In genomic region chr4:129121569-129122086, GRCm38 (mm10) we compare ENCODE assay signal across 9 mouse cellular contexts. TPM values are rescaled to one million over a fixed set of nuclear protein-coding genes. Genes with fewer than 3 reads are reported as not detected.
DNase-seq lines count a peak whose midpoint lies in the region; ATAC-seq lines count a peak whose summit lies in the region.
"Had no signal": no experiment of that assay in that cellular context is flagged by ENCODE, and none has a peak within 500 bp of the region (broad histone marks: within the 10 kb centered on the region; RNA-seq: fewer than 3 reads in every experiment).

Hpca (minus strand) TSS chr4:129122036.

- H3K9me3 ChIP-seq in lung, embryonic 16.5 days (ENCODE audit: control insufficient read depth, low read length): no peaks in the 10 kb centered on the region
- no peaks in the 10 kb centered on the region for H3K9me3 ChIP-seq in forebrain, embryonic 15.5 days
- no peaks in the 10 kb centered on the region for H3K9me3 ChIP-seq in limb, embryonic 11.5 days (ENCODE audit: control insufficient read depth, low read length)
- H3K9me3 ChIP-seq in stomach, embryonic 14.5 days (ENCODE audit: control insufficient read depth, low read depth, low read length): no peaks in the 10 kb centered on the region

- H3K4me3 ChIP-seq in lung, embryonic 16.5 days (ENCODE audit: low read length): peak within 1 kb of the TSS; percentile 47
- peak within 1 kb of the TSS; percentile 65 for H3K4me3 ChIP-seq in forebrain, embryonic 15.5 days
- peak within 1 kb of the TSS; percentile 32 for H3K4me3 ChIP-seq in limb, embryonic 11.5 days (ENCODE audit: low read depth, low read length)
- H3K4me3 ChIP-seq in stomach, embryonic 14.5 days (ENCODE audit: low read depth, low read length): peak within 1 kb of the TSS; percentile 41

- DNase-seq in lung, postnatal 36 days: no peak
- no peak for DNase-seq in limb, embryonic 11.5 days (ENCODE audit: low spot score)
- DNase-seq in ovary, postnatal 14 days (ENCODE audit: low spot score): no peak
- no peak for DNase-seq in gastrocnemius, postnatal 10 days
- DNase-seq in B cell, adult 2 months: no peak

- peaks cover 15% of the 10 kb centered on the region for H3K4me1 ChIP-seq in lung, embryonic 16.5 days (replicated peaks; ENCODE audit: control insufficient read depth, insufficient read depth, low read length)
- peaks cover 54% of the 10 kb centered on the region for H3K4me1 ChIP-seq in forebrain, embryonic 15.5 days
- peaks cover 14% of the 10 kb centered on the region for H3K4me1 ChIP-seq in limb, embryonic 11.5 days (ENCODE audit: control insufficient read depth, insufficient read depth, low read length)
- peaks cover 13% of the 10 kb centered on the region; the same call in 1 of the 2 replicates for H3K4me1 ChIP-seq in stomach, embryonic 14.5 days (ENCODE audit: control insufficient read depth, insufficient read depth, low read length)

- no peaks in the 10 kb centered on the region for H3K36me3 ChIP-seq in lung, embryonic 16.5 days (ENCODE audit: control insufficient read depth, insufficient read depth, low read length)
- no peaks in the 10 kb centered on the region for H3K36me3 ChIP-seq in forebrain, embryonic 15.5 days
- H3K36me3 ChIP-seq in limb, embryonic 11.5 days (ENCODE audit: control insufficient read depth, insufficient read depth, low read length): no peaks in the 10 kb centered on the region
- no peaks in the 10 kb centered on the region for H3K36me3 ChIP-seq in stomach, embryonic 14.5 days (ENCODE audit: control insufficient read depth, insufficient read depth, low read length)

- peaks cover 36% of the 10 kb centered on the region for H3K27me3 ChIP-seq in lung, embryonic 16.5 days (ENCODE audit: control insufficient read depth, insufficient read depth, low read depth, low read length)
- peaks cover 19% of the 10 kb centered on the region; the same call in 1 of the 2 replicates for H3K27me3 ChIP-seq in forebrain, embryonic 15.5 days
- H3K27me3 ChIP-seq in limb, embryonic 11.5 days (ENCODE audit: control insufficient read depth, insufficient read depth, low read length): peaks cover 41% of the 10 kb centered on the region
- H3K27me3 ChIP-seq in stomach, embryonic 14.5 days (ENCODE audit: control insufficient read depth, insufficient read depth, low read length): 0 out of 2 replicates have a peak, but pooled peaks cover 11% of the 10 kb centered on the region

- H3K9ac ChIP-seq in lung, embryonic 16.5 days (ENCODE audit: low read length): no peak within 1 kb of the TSS
- peak within 1 kb of the TSS; percentile 68 for H3K9ac ChIP-seq in forebrain, embryonic 15.5 days (replicated peaks)
- no peak within 1 kb of the TSS for H3K9ac ChIP-seq in limb, embryonic 11.5 days (ENCODE audit: low read length)
- H3K9ac ChIP-seq in stomach, embryonic 14.5 days (replicated peaks; ENCODE audit: low read depth, low read length): no peak within 1 kb of the TSS

- no peak within 1 kb of the TSS for H3K27ac ChIP-seq in lung, embryonic 16.5 days (ENCODE audit: low read length)
- H3K27ac ChIP-seq in forebrain, embryonic 15.5 days (replicated peaks): peak within 1 kb of the TSS; percentile 66; the same call in 1 of the 2 replicates
- H3K27ac ChIP-seq in limb, embryonic 11.5 days (replicated peaks; ENCODE audit: low read depth, low read length): no peak within 1 kb of the TSS
- H3K27ac ChIP-seq in stomach, embryonic 14.5 days (ENCODE audit: low read length): no peak within 1 kb of the TSS

- WGBS in lung, embryonic 16.5 days: 2% methylated on average over 17 of the region's 17 CpGs
- WGBS in forebrain, embryonic 15.5 days: 2% methylated on average over 17 of the region's 17 CpGs
- 2% methylated on average over 17 of the region's 17 CpGs for WGBS in limb, embryonic 11.5 days
- under 1% methylated on average over 17 of the region's 17 CpGs for WGBS in stomach, embryonic 14.5 days

- ATAC-seq in lung, embryonic 16.5 days (ENCODE audit: low read depth): no peak
- ATAC-seq in forebrain, embryonic 15.5 days (replicated peaks): peak; percentile 24; the same call in 1 of the 2 replicates
- 0 out of 2 replicates have a peak, but pooled peaks have one; percentile 7 for ATAC-seq in limb, embryonic 11.5 days (ENCODE audit: insufficient number of reproducible peaks, low FRiP score, low TSS enrichment, low read depth)
- no peak for ATAC-seq in stomach, embryonic 14.5 days (ENCODE audit: insufficient number of reproducible peaks, insufficient read depth, low FRiP score, low read depth)

- peak within 1 kb of the TSS; percentile 91 for H3K4me2 ChIP-seq in lung, embryonic 16.5 days (ENCODE audit: low read depth, low read length)
- peak within 1 kb of the TSS; percentile 93 for H3K4me2 ChIP-seq in forebrain, embryonic 15.5 days (replicated peaks)
- peak within 1 kb of the TSS; percentile 71 for H3K4me2 ChIP-seq in limb, embryonic 11.5 days (ENCODE audit: low read depth, severe bottlenecking)
- H3K4me2 ChIP-seq in stomach, embryonic 14.5 days (replicated peaks; ENCODE audit: low read depth, low read length): peak within 1 kb of the TSS; percentile 94

RNA-seq across cellular contexts. Expression of gene Hpca, which starts in this region (rescaled TPM):
- polyA plus RNA-seq in lung, embryonic 16.5 days (2015; fragmentation: Nextera tagmentation; extraction: Ambion mirVana): 2.6 and 2.8 TPM in 2 replicates
- 48.0 and 53.1 TPM in 2 replicates for polyA plus RNA-seq in forebrain, embryonic 15.5 days (2015; fragmentation: Nextera tagmentation; extraction: Ambion mirVana)
- polyA plus RNA-seq in limb, embryonic 11.5 days (2014; fragmentation: Nextera tagmentation; extraction: Ambion mirVana): 0.19 and 0.23 TPM in 2 replicates
- polyA plus RNA-seq in stomach, embryonic 14.5 days (2014; fragmentation: Nextera tagmentation; extraction: Ambion mirVana): 1.1 and 2.0 TPM in 2 replicates
- 1 to 10 TPM in 1 of 2 experiments, under 1 TPM in 1; 0.68 to 1.1 TPM for total RNA-seq in gastrocnemius, postnatal 10 days (2021)
- total RNA-seq: neutrophil, adult 5-6 weeks had no signal

Comparison
In these comparisons a context has a peak if more than half of its experiments do, and no peak if none do; other contexts are left out.
1. RNA of gene Hpca (polyA plus RNA-seq): 48.0 to 53.1 TPM in forebrain, embryonic 15.5 days; 2.6 to 2.8 TPM in lung, embryonic 16.5 days, 1.1 to 2.0 TPM in stomach, embryonic 14.5 days and 0.19 to 0.23 TPM in limb, embryonic 11.5 days; every median in the first group is over 10 times any median in the second.
2. Peak in ATAC-seq, H3K4me3 ChIP-seq and H3K4me2 ChIP-seq in limb, embryonic 11.5 days; RNA of the gene not detected or under 1 TPM.
3. Peak in every context shown above with its lines, with median percentiles within 50 percentile points of each other: H3K4me2 ChIP-seq and H3K4me3 ChIP-seq.